In genomic region chr2:102807633-102808032, GRCm38 (mm10) we compare ENCODE assay signal across 21 mouse cellular contexts.
A peak's percentile ranks its signal among the peaks of the same experiment; 100 is the strongest.
DNase-seq lines count a peak whose midpoint lies in the region; ATAC-seq lines count a peak whose summit lies in the region.
"Had no signal": no experiment of that assay in that cellular context is flagged by ENCODE, and none has a peak within 500 bp of the region (broad histone marks: within the 10 kb centered on the region; RNA-seq: fewer than 3 reads in every experiment).

No protein-coding gene starts in this region.

- no peak overlapping the region for H3K4me3 ChIP-seq in forebrain, embryonic 13.5 days
- H3K4me3 ChIP-seq in forebrain, embryonic 11.5 days (ENCODE audit: low read depth, low read length) = no peak overlapping the region
- H3K4me3 ChIP-seq in lung, embryonic 15.5 days = no peak overlapping the region
- H3K4me3 ChIP-seq: embryonic facial prominence, embryonic 12.5 days; heart, embryonic 10.5 days; hindbrain, embryonic 15.5 days; layer of hippocampus, adult 2 months; limb, embryonic 10.5 days; midbrain, embryonic 10.5 days; stomach, embryonic 15.5 days had no signal

- H3K36me3 ChIP-seq in forebrain, embryonic 13.5 days (ENCODE audit: poor library complexity, severe bottlenecking) = no peaks in the 10 kb centered on the region
- no peaks in the 10 kb centered on the region for H3K36me3 ChIP-seq in forebrain, embryonic 11.5 days (ENCODE audit: control insufficient read depth, insufficient read depth, low read length)
- H3K36me3 ChIP-seq in lung, embryonic 15.5 days = no peaks in the 10 kb centered on the region
- H3K36me3 ChIP-seq: embryonic facial prominence, embryonic 12.5 days; heart, embryonic 10.5 days; hindbrain, embryonic 15.5 days; limb, embryonic 10.5 days; midbrain, embryonic 10.5 days; stomach, embryonic 15.5 days had no signal

- no peak overlapping the region for H3K9ac ChIP-seq in forebrain, embryonic 13.5 days
- no peak overlapping the region for H3K9ac ChIP-seq in forebrain, embryonic 11.5 days (ENCODE audit: low read length)
- no peak overlapping the region for H3K9ac ChIP-seq in lung, embryonic 15.5 days
- H3K9ac ChIP-seq: embryonic facial prominence, embryonic 12.5 days; hindbrain, embryonic 15.5 days; stomach, embryonic 15.5 days had no signal

- H3K4me1 ChIP-seq in forebrain, embryonic 13.5 days = no peaks in the 10 kb centered on the region
- no peaks in the 10 kb centered on the region for H3K4me1 ChIP-seq in forebrain, embryonic 11.5 days (replicated peaks; ENCODE audit: control insufficient read depth, insufficient read depth, low read length)
- H3K4me1 ChIP-seq in lung, embryonic 15.5 days = peaks cover 11% of the 10 kb centered on the region; the same call in 1 of the 2 replicates
- H3K4me1 ChIP-seq: embryonic facial prominence, embryonic 12.5 days; heart, embryonic 10.5 days; hindbrain, embryonic 15.5 days; limb, embryonic 10.5 days; midbrain, embryonic 10.5 days had no signal

- WGBS in forebrain, embryonic 13.5 days = 80% methylated on average over 3 of the region's 3 CpGs
- WGBS in forebrain, embryonic 11.5 days = 70% methylated on average over 3 of the region's 3 CpGs
- WGBS in lung, embryonic 15.5 days = 31% methylated on average over 3 of the region's 3 CpGs

- H3K27me3 ChIP-seq in forebrain, embryonic 13.5 days = no peaks in the 10 kb centered on the region
- H3K27me3 ChIP-seq in forebrain, embryonic 11.5 days (ENCODE audit: control insufficient read depth, insufficient read depth, low read length) = no peaks in the 10 kb centered on the region
- H3K27me3 ChIP-seq in lung, embryonic 15.5 days = no peaks in the 10 kb centered on the region
- H3K27me3 ChIP-seq: embryonic facial prominence, embryonic 12.5 days; hindbrain, embryonic 15.5 days; stomach, embryonic 15.5 days had no signal

- peak; percentile 62; the same call in 1 of the 2 replicates for ATAC-seq in forebrain, embryonic 13.5 days
- no peak for ATAC-seq in forebrain, embryonic 11.5 days (replicated peaks; ENCODE audit: low FRiP score)
- peak; percentile 52; the same call in 1 of the 2 replicates for ATAC-seq in lung, embryonic 15.5 days (ENCODE audit: borderline replicate concordance, extremely low read depth, low FRiP score, low TSS enrichment)

- H3K27ac ChIP-seq in forebrain, embryonic 13.5 days = no peak overlapping the region
- no peak overlapping the region for H3K27ac ChIP-seq in forebrain, embryonic 11.5 days (ENCODE audit: low read depth, low read length)
- H3K27ac ChIP-seq in lung, embryonic 15.5 days = 0 out of 2 replicates have a peak overlapping the region, but pooled peaks have one; percentile 39
- H3K27ac ChIP-seq: embryonic facial prominence, embryonic 12.5 days; heart, embryonic 10.5 days; hindbrain, embryonic 15.5 days; layer of hippocampus, adult 2 months; limb, embryonic 10.5 days; midbrain, embryonic 10.5 days; stomach, embryonic 15.5 days had no signal

- no peaks in the 10 kb centered on the region for H3K9me3 ChIP-seq in forebrain, embryonic 13.5 days (replicated peaks)
- H3K9me3 ChIP-seq in forebrain, embryonic 11.5 days (ENCODE audit: control insufficient read depth, low read length) = no peaks in the 10 kb centered on the region
- no peaks in the 10 kb centered on the region for H3K9me3 ChIP-seq in lung, embryonic 15.5 days
- H3K9me3 ChIP-seq: embryonic facial prominence, embryonic 12.5 days; G1E; heart, embryonic 10.5 days; hindbrain, embryonic 15.5 days; limb, embryonic 10.5 days; midbrain, embryonic 10.5 days; stomach, embryonic 15.5 days had no signal

- no peak overlapping the region for H3K4me2 ChIP-seq in forebrain, embryonic 13.5 days
- H3K4me2 ChIP-seq in forebrain, embryonic 11.5 days (ENCODE audit: low read depth, low read length, severe bottlenecking) = no peak overlapping the region
- H3K4me2 ChIP-seq in lung, embryonic 15.5 days = no peak overlapping the region
- H3K4me2 ChIP-seq: embryonic facial prominence, embryonic 12.5 days; hindbrain, embryonic 15.5 days; stomach, embryonic 15.5 days had no signal

- no peak for DNase-seq in forebrain, embryonic 11.5 days (ENCODE audit: low spot score)
- no peak for DNase-seq in lung, adult 18-20 months
- DNase-seq in brain, adult 2 months (ENCODE audit: low read depth, low spot score) = peak; percentile 31
- DNase-seq in thymus, postnatal 4 days = no peak
- no peak for DNase-seq in yolk sac, embryonic 10.5 days (ENCODE audit: low spot score)
- DNase-seq: adrenal gland, adult 8-10 months; cerebellum, adult 9-10 months; kidney, adult 9 months; kidney, postnatal 14 days; liver; thymus, postnatal 25 days had no signal
